Mouse (Mus musculus) intestine, postnatal 0 days (tissue): ENCODE results near the gene Hoxb13. TPM values are rescaled to one million over a fixed set of nuclear protein-coding genes. Genes with fewer than 3 reads are reported as not detected.
A peak's percentile ranks its signal among the peaks of the same experiment; 100 is the strongest.

ENCODE experiments used
- ATAC-seq: fragments of 200-750 bp; cut with Nextera tagmentation; 2 replicates; pipeline ENCODE4 v1.8.0; 2017; ENCODE audit warnings: mild to moderate bottlenecking, moderate TSS enrichment, moderate library complexity
- H3K27ac ChIP-seq: fragments of 300-500 bp; sonication (generic); 2 replicates; pipeline ENCODE4 v1.5.1; 2014; ENCODE audit warnings: mild to moderate bottlenecking, low read depth, low read length, moderate library complexity
- H3K27me3 ChIP-seq: fragments of 300-500 bp; sonication (generic); replicated peaks from 2 replicates; pipeline ENCODE4 v1.6.1; 2014; ENCODE audit warnings: low read length, mixed read lengths; ENCODE audit not compliant: control insufficient read depth, insufficient read depth
- H3K36me3 ChIP-seq: fragments of 300-500 bp; sonication (generic); 2 replicates; pipeline ENCODE4 v1.6.1; 2014; ENCODE audit warnings: mild to moderate bottlenecking, moderate library complexity; ENCODE audit not compliant: control insufficient read depth, insufficient read depth
- H3K4me1 ChIP-seq: fragments of 300-500 bp; sonication (generic); replicated peaks from 2 replicates; pipeline ENCODE4 v1.6.1; 2014; ENCODE audit warnings: antibody characterized with exemption, low read length, mixed read lengths; ENCODE audit not compliant: control insufficient read depth, insufficient read depth
- H3K4me2 ChIP-seq: fragments of 300-500 bp; sonication (generic); replicated peaks from 2 replicates; pipeline ENCODE4 v1.6.1; 2014; ENCODE audit warnings: low read depth, mild to moderate bottlenecking, moderate library complexity
- H3K4me3 ChIP-seq: fragments of 300-500 bp; sonication (generic); 2 replicates; pipeline ENCODE4 v1.5.1; 2014; ENCODE audit warnings: low read depth, low read length
- H3K9ac ChIP-seq: fragments of 300-500 bp; sonication (generic); 2 replicates; pipeline ENCODE4 v1.6.1; 2014; ENCODE audit warnings: mild to moderate bottlenecking, low read depth, low read length
- H3K9me3 ChIP-seq: fragments of 300-500 bp; sonication (generic); 2 replicates; pipeline ENCODE4 v1.6.1; 2016; ENCODE audit warnings: mixed run types; ENCODE audit not compliant: control insufficient read depth
- CTCF ChIP-seq: sonication (generic); IDR thresholded peaks from 2 replicates; pipeline ENCODE4 v1.5.1; 2016; ENCODE audit warnings: low read depth, mild to moderate bottlenecking, control low read depth, antibody characterized with exemption, moderate library complexity
- WGBS: fragments of 180-500 bp; shearing (Covaris S2); extraction: QIAGEN DNeasy Blood & Tissue Kit; methylation state at CpG from one replicate; pipeline ENCODE4 v1.1.7; 2014; 5-methylcytosine and 5-hydroxymethylcytosine counted together
- polyA plus RNA-seq: library from polyadenylated mRNA; unstranded; fragments of >200 nt; fragmentation: Nextera tagmentation; extraction: Ambion mirVana; gene quantifications from 2 replicates; pipeline ENCODE4 v1.2.1, GENCODE M21; 2015

Gene Hoxb13
- polyA plus RNA-seq, 1 experiment from 2014 or later: not detected

DNA sequence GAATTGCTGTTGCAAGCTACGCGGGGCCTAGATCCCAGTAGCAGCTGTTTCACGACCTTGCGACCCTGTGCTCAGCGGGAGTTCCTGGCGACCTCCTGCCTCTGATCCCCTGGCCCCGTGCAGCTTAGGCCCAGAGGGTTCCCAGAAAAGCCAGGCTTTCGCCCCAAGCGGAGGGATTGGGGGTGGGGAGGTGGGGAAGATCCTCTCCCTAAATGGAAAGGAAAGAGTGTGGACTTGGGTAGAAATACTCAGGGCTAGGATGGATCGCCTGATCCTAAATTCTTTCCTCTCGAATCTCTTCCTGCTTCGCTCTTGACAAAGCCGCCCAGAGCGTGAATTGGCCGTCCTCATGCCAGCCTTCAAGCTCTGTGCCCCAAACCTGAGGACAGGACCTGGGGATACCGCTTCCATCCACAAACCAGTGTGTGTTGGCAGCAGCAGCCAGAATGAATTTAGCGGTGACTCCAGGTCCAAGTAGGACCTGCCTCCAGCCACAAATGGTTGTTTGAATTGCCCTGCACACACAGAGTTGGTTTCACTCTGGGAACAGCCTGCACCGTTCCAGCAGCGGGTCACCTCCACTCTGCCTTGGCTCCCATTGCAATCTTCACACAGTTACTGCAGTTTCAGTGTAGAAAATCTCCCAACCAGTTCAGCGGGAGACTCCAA lies 23.3 kb upstream of the Hoxb13 start:
- no peak for TF ChIP-seq CTCF
- Histone ChIP-seq H3K27me3 (peaks cover 100% of the 10 kb centered on the region), H3K9me3 (no peaks in the 10 kb centered on the region), H3K27ac (no peak overlapping the region), H3K4me1 (no peaks in the 10 kb centered on the region), H3K4me2 (no peak overlapping the region), H3K4me3 (no peak overlapping the region), H3K9ac (no peak overlapping the region), H3K36me3 (no peaks in the 10 kb centered on the region)
- 28% methylated on average over 20 of the region's 20 CpGs for WGBS
- ATAC-seq: no peak

DNA sequence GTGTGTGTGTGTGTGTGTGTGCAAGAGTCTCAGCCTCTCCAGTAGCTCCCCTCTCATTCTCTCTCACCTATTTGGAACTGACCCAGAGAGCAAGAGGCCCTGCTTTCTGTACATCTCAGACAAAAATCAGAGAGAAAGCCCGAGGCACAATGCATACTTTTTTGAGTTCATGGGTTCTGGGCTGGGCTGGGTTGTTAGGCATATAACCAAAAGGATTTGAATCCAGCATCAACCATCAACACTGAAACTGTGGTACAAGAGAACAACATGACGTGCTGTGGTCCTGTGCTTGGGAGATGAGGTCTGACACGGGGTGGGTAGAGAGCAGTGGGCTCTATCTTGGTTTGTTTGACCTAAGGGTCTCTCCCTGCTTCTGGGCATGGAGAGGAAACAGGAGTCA lies 22.5 kb upstream of the Hoxb13 start:
- no peaks in the 10 kb centered on the region for H3K9me3 ChIP-seq
- no peak overlapping the region for H3K4me2 ChIP-seq
- no peak for ATAC-seq
- TF ChIP-seq CTCF: no peak
- peaks cover 100% of the 10 kb centered on the region for H3K27me3 ChIP-seq
- no peak overlapping the region for H3K4me3 ChIP-seq
- WGBS: 36% methylated on average over 3 of the region's 3 CpGs
- no peak overlapping the region for H3K27ac ChIP-seq
- H3K9ac ChIP-seq: no peak overlapping the region
- H3K36me3 ChIP-seq: no peaks in the 10 kb centered on the region
- no peaks in the 10 kb centered on the region for H3K4me1 ChIP-seq

GRCm38 (mm10) chr11:96172511-96173287 lies 21.4 kb upstream of the Hoxb13 start:
- Histone ChIP-seq H3K27ac (no peak overlapping the region), H3K9ac (no peak overlapping the region), H3K9me3 (no peaks in the 10 kb centered on the region), H3K4me1 (no peaks in the 10 kb centered on the region), H3K27me3 (peaks cover 98% of the 10 kb centered on the region), H3K4me3 (peak overlapping the region; percentile 26), H3K4me2 (peak overlapping the region; percentile 37; the same call in 1 of the 2 replicates), H3K36me3 (no peaks in the 10 kb centered on the region)
- TF ChIP-seq CTCF: no peak
- 2% methylated on average over 25 of the region's 25 CpGs for WGBS
- no peak for ATAC-seq

GRCm38 (mm10) chr11:96173288-96173840 lies 20.8 kb upstream of the Hoxb13 start:
- Histone ChIP-seq H3K4me1 (no peaks in the 10 kb centered on the region), H3K4me3 (peak overlapping the region; percentile 26), H3K27ac (no peak overlapping the region), H3K4me2 (peak overlapping the region; percentile 37; the same call in 1 of the 2 replicates), H3K9me3 (no peaks in the 10 kb centered on the region), H3K27me3 (peaks cover 98% of the 10 kb centered on the region), H3K9ac (no peak overlapping the region), H3K36me3 (no peaks in the 10 kb centered on the region)
- no peak for TF ChIP-seq CTCF
- 2% methylated on average over 16 of the region's 16 CpGs for WGBS
- no peak for ATAC-seq

- no peaks in the 10 kb centered on the region for H3K36me3 ChIP-seq
- peaks cover 98% of the 10 kb centered on the region for H3K27me3 ChIP-seq
- TF ChIP-seq CTCF: no peak
- no peaks in the 10 kb centered on the region for H3K9me3 ChIP-seq
- no peaks in the 10 kb centered on the region for H3K4me1 ChIP-seq
- no peak for ATAC-seq
- H3K4me3 ChIP-seq: no peak overlapping the region
- 8% methylated on average over 6 of the region's 6 CpGs for WGBS
- no peak overlapping the region for H3K27ac ChIP-seq
- no peak overlapping the region for H3K4me2 ChIP-seq
- H3K9ac ChIP-seq: no peak overlapping the region
These were observed 19.2 kb upstream of the Hoxb13 start for GRCm38 (mm10) chr11:96174881-96175280.

DNA sequence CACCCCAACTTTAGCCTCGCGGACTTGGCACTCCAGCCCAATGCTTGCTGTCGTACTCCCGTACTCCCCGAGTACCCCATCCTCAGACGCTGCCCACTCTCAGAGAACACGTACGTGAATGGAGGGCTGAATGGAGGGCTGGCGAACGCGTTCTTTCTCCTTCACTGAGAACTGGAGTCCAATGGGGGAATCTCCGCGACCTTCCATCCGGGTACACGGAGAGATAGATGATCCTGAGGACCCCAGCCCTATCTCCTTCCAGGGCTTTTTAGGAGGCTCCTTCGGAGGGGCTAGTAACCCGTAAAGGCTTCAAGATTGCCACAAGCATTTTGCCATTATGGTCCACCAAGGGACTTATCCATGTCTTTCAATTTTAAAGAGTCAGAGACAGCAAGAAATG lies 18.6 kb upstream of the Hoxb13 start:
- no peak overlapping the region for H3K9ac ChIP-seq
- ATAC-seq: no peak
- H3K4me2 ChIP-seq: no peak overlapping the region
- no peak for TF ChIP-seq CTCF
- H3K27ac ChIP-seq: no peak overlapping the region
- no peak overlapping the region for H3K4me3 ChIP-seq
- no peaks in the 10 kb centered on the region for H3K9me3 ChIP-seq
- no peaks in the 10 kb centered on the region for H3K36me3 ChIP-seq
- 4% methylated on average over 17 of the region's 17 CpGs for WGBS
- H3K27me3 ChIP-seq: peaks cover 98% of the 10 kb centered on the region
- no peaks in the 10 kb centered on the region for H3K4me1 ChIP-seq
